Mouse (Mus musculus) left cerebral cortex, adult 8-10 months (tissue): ENCODE data around the gene Zfp773. TPM values are rescaled to one million over a fixed set of nuclear protein-coding genes. Genes with fewer than 3 reads are reported as not detected.
"Not testable (repeated sequence)": the region's sequence is repeated elsewhere in the genome, so short reads cannot be mapped to it uniquely, and the experiment has no call there.

ENCODE experiments used
- DNase-seq, 2 experiments: peaks; one replicate each; pipeline ENCODE4 v3.0.0; 2022; ENCODE audit warnings: low spot score in 2 of 2
- total RNA-seq, 4 experiments: library from RNA; stranded (reverse); gene quantifications; 2 replicates each; pipeline ENCODE4 v1.2.4; 2022

The Zfp773 gene
- total RNA-seq, result 1 to 10 TPM; 1.3 to 2.5 (median 1.6) TPM

- DNase-seq, result peak; percentile 34 to 35
Observed at GRCm38 (mm10) chr7:7136379-7136866, at the start of gene Zfp773. Gene Zfp773, minus strand, starts transcription at chr7:7136755.

GRCm38 (mm10) chr7:7185897-7186296 lies 49.3 kb upstream of the Zfp773 start:
- no peak for DNase-seq

- peak; percentile 40 to 66 for DNase-seq
Observed at GRCm38 (mm10) chr7:7171227-7172147, 34.9 kb upstream of the Zfp773 start, which contains the start of gene Zfp418. Gene Zfp418, plus strand, starts transcription at chr7:7171330.

GRCm38 (mm10) chr7:7145991-7146608 lies 9.5 kb upstream of the Zfp773 start:
- DNase-seq, result no peak

- DNase-seq, result no peak
Observed at GRCm38 (mm10) chr7:7144215-7144614, 7.7 kb upstream of the Zfp773 start.

- DNase-seq, result no peak
Observed at GRCm38 (mm10) chr7:7132751-7133150, 3.8 kb downstream of the Zfp773 start.

- DNase-seq, result not testable (repeated sequence)
Observed at GRCm38 (mm10) chr7:7130491-7131124, 5.9 kb downstream of the Zfp773 start.

- no peak for DNase-seq
Observed at GRCm38 (mm10) chr7:7121602-7121980, 15.0 kb downstream of the Zfp773 start.

- peak; percentile 76 to 82 for DNase-seq
Observed at GRCm38 (mm10) chr7:7120921-7121601, 15.5 kb downstream of the Zfp773 start, which contains the start of gene Zfp954. Gene Zfp954, minus strand, starts transcription at chr7:7121488.

- no peak for DNase-seq
Observed at GRCm38 (mm10) chr7:7118441-7118840, 18.1 kb downstream of the Zfp773 start.

- DNase-seq, result no peak
Observed at GRCm38 (mm10) chr7:7108501-7108900, 28.1 kb downstream of the Zfp773 start.

Other genes with a start within 250 kb of the Zfp773 start
- under 1 TPM in 1 of 4 experiments, not detected in 3; 0.62 TPM for gene Aurkc, start 141.5 kb downstream of the Zfp773 start, total RNA-seq
- 10 to 100 TPM; 11.7 to 13.3 (median 12.4) TPM for gene Zfp954, start 15.3 kb downstream of the Zfp773 start, total RNA-seq
- gene Zfp418, start 34.6 kb upstream of the Zfp773 start, total RNA-seq, result 1 to 10 TPM; 7.3 to 8.4 (median 7.7) TPM
- gene Zfp772, start 73.2 kb upstream of the Zfp773 start, total RNA-seq, result 1 to 10 TPM; 7.3 to 9.0 (median 8.1) TPM
- 1 to 10 TPM; 1.1 to 2.5 (median 1.8) TPM for gene Vmn2r29, start 110.6 kb upstream of the Zfp773 start, total RNA-seq
- gene Gm45844, start 141.5 kb upstream of the Zfp773 start, total RNA-seq, result 10 to 100 TPM in 2 of 4 experiments, 1 to 10 TPM in 2; 8.7 to 14.7 (median 9.6) TPM
- gene Clcn4, start 164.1 kb upstream of the Zfp773 start, total RNA-seq, result 100 to 1,000 TPM; 125 to 134 (median 129) TPM
- under 1 TPM in 2 of 4 experiments, not detected in 2; 0.06 to 0.07 TPM for gene Vmn2r30, start 200.9 kb upstream of the Zfp773 start, total RNA-seq
- gene Gm45783, start 237.8 kb upstream of the Zfp773 start, total RNA-seq, result not detected